Mouse (Mus musculus) C2C12 (cell line): ENCODE results near the gene B4galt1.

Source experiments
- CEBPB ChIP-seq: IDR thresholded peaks from one replicate; pipeline ENCODE4 v1.6.1; 2011; ENCODE audit warnings: low read depth, mild to moderate bottlenecking, control low read depth, moderate library complexity
- CTCF ChIP-seq: IDR thresholded peaks from one replicate; pipeline ENCODE4 v1.5.1; 2011; ENCODE audit not compliant: control insufficient read depth, insufficient read depth, insufficient read length
- FOSL1 ChIP-seq: IDR thresholded peaks from one replicate; pipeline ENCODE4 v1.8.0; 2011; ENCODE audit warnings: mild to moderate bottlenecking, low read length; ENCODE audit not compliant: poor library complexity, insufficient read depth, severe bottlenecking
- MAX ChIP-seq: IDR thresholded peaks from one replicate; pipeline ENCODE4 v1.6.1; 2011; ENCODE audit warnings: mild to moderate bottlenecking, control low read depth
- MYOG ChIP-seq: IDR thresholded peaks from one replicate; pipeline ENCODE4 v1.6.1; 2011; ENCODE audit not compliant: control insufficient read depth, insufficient read length; ENCODE audit errors: extremely low read depth

GRCm38 (mm10) chr4:40818421-40818820, 35.4 kb downstream of the B4galt1 start:
- no peak for TF ChIP-seq CTCF
- TF ChIP-seq CEBPB = no peak
- peak; percentile 54 for TF ChIP-seq MAX
- no peak for TF ChIP-seq MYOG
- peak; percentile 26 for TF ChIP-seq FOSL1
